Mouse (Mus musculus) 3T3-L1 (cell line): ENCODE measurements at regions not wholly inside any gene's neighbourhood (a gene's known extent, or its start where the extent isn't known, plus 50 kb on each side); places are given as distances from the start of the nearest gene placed in this dataset.

ENCODE experiments used
- DNase-seq: peaks from one replicate; pipeline ENCODE4 v3.0.0-alpha.2; 2015; ENCODE audit warnings: low read depth, low spot score

DNA sequence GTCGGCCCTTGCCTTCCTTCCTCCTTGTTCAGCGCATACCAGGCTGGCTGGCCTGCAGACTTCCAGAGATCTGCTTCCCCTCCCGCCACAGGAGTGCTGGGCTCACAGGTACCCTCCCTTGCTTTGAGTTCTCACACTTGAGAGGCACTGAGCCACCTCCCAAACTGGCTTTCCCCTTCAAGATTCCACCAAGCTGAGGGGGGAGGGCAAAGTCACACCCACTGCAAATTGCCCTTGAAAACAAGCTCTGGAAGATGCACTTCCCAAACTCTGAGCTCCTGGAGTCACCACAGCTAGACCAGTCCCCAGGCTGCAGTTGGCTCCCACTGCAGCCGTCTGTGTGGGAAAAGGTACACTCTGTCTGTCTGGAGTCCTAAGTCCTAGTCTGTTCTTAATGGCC lies 142.1 kb upstream of the Slc22a12 start:
- DNase-seq, result no peak

DNA sequence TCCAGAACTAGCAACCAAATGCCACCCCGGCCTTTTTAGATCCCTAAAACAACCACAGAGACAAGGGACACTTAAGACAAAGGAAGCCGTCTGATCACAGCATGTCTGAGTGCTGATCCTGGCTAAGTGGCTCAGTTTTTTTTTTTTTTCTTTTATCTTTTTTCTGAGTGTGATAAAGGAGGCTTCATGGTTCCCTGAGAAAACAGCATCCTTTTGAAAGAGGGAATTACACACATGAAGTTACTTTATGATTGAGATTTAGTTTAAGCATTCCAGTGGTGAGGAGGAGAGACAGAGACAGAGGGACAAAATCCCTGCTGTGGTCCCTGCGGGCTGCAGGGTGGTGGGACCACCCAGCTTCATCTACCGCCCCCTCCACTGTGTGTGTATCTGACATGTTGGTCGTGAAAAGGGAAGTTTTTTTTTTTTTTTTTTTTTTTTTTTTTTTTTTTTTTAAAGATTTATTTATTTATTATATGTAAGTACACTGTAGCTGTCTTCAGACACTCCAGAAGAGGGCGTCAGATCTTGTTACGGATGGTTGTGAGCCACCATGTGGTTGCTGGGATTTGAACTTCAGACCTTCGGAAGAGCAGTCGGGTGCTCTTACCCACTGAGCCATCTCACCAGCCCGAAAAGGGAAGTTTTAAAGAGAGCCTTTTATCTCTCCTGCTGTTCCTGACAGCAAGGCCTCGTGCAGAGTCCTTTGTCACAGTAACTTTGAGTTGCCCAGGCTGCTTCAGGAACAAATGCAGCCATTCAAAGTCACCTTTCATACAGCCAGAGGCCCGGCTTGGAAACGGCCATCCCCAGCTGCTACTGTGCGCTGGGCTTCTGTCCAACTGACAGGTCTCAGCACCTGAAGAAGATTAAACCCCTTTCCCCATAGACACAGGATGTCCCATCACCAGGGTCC lies 136.8 kb upstream of the Slc22a12 start:
- DNase-seq, result no peak

DNA sequence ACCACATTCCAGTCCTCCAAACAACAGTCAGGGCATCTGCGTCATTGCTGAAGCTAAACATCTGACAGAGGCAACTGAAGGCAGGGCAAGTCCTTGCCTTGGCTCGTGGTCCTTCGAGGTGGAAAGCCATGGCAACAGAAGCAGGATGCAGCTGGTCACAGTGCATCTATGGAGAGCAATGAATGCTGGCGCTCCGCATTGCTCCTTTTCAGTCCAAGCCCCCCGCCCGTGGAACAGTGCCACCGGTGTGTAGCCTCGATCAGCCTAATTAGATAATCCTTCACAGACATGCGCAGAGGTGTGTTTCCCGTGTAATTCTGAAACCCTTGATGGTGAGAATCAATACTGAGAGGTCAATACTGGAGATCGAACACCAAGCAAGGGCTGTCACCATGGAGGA lies 134.7 kb upstream of the Slc22a12 start:
- DNase-seq, result no peak

DNA sequence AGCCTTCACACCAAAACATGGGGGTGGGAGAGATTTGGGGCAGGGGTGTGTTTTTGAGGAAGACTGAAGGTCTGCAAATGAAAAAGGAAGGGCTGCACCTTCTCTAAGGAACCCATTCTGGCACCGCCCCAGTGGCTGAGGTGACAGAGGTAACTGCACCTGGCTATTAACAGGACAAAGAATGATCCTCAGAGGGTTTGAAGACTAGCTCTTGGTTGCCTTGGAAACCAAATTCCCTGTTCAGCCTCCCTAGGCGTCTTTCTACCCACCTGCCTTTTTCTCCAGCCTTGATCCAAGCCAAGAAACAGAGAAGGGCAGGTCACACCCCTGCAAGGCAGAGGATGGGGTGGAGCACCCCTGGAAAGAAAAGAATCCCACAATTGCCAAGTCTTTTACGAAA lies 132.8 kb upstream of the Slc22a12 start:
- DNase-seq, result no peak

DNA sequence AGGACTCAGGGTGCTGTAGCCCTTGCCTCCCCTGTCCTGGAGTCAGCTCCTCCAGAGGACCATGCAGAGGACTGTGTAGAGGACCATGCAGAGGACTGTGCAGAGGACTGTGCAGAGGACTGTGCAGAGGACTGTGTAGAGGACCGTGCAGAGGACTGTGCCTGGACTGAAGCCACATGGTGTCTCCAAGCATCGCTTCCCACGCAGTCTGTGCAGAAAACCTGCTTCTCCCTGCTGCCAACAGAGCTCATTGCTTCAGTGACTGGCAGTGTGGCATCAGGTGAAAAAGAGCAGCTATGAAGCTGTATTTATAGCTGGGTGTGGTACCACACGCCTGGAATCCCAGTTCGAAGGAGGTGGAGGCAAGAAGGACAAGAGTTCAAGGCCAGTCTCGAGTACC lies 128.9 kb upstream of the Slc22a12 start:
- no peak for DNase-seq

DNA sequence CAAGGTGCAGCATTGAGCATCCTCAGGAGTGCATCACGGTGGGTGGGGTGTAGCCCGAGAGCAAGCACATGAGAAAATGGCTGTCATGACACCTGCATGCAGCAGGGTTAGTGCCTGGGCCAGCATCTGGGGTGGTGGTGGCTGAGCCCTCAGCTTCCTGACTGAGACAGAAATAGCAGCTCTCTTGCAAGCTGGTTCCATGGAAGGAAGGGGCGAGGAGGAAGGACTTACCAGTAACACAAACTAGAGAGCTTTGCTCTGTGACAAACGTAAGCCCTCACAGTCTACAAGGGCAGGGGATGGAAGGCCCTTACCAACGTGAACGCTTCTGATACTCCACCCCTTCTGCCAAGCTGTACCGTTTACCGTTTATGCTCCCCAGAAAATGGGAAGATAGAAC lies 127.0 kb upstream of the Slc22a12 start:
- no peak for DNase-seq

DNA sequence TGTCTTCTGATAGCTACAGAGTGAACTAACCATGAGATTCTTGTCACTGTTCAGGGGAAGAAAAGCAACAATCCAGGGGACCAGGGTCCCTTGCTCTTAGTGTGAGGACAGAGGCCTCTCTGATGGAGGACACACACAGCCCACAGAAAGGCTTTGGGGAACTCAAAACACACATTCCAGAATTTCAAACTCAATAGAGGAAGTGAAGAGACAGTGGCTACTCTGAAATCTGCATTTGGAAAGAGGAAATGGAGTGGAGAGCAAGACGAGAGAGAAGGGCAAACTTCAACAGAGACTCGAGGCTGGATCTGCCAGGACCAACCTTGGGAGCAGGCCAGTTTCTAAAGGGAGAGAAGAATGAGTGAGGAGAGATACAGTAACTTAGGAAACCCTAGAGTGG lies 125.7 kb upstream of the Slc22a12 start:
- no peak for DNase-seq

DNA sequence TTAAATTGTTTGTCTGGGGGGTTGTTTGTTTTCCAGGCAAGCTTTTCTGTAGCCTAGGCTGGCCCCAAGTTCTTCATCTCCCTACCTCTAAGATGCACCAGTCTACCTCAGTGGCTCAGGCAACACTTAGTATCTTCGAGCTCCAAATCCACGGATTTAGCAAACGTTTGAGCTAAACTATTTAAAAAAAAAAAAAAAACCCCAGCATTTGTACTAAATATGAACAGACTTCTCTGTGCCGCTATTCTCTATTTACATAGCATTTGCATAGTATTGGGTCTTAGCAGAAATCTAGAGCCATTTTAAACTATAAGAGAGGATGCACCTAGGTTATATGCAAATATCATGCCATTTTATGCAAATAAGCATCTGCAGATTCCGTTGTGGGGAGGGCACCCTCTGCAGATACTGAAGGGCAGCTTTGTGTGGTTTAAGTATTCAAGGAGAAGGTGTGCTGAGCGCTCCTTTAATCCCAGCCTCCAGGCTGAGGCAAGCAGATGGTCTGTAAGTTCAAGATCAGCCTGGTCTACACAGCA lies 123.4 kb upstream of the Slc22a12 start:
- DNase-seq, result no peak

DNA sequence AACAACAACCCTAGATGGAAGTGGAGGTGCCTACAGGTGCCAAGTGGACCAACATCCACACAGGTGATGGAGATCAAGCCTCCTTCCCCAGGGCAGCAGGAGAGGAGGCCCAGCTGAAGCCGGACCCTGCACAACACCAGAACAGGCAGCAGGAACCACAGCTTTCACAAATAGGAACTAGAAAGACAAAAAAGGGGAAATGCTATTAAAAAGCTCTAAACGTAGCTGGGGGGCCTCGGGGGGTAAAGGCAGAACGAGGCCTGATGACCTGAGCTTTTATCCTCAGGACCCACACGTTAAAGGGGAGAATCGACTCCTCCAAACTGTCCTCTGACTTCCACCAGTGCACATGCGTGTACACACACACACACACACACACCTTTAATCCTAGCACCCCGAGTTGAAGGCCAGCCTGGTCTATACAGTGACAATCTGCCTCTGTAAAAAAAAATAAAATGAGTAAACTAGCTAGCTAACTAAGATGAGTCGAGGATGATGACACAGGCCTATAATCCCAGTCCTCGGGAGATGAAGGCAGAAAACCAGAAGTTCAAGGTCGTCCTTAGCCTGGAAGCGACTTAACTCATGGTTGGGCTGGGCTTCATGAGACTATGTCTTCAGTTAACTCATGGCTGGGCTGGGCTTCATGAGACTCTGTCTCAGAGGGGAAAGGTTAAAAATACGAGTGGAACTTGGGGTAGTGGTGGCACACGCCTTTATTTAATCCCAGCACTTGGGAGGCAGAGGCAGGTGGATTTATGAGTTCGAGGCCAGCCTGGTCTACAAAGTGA lies 122.6 kb upstream of the Slc22a12 start:
- peak; percentile 14 for DNase-seq

DNA sequence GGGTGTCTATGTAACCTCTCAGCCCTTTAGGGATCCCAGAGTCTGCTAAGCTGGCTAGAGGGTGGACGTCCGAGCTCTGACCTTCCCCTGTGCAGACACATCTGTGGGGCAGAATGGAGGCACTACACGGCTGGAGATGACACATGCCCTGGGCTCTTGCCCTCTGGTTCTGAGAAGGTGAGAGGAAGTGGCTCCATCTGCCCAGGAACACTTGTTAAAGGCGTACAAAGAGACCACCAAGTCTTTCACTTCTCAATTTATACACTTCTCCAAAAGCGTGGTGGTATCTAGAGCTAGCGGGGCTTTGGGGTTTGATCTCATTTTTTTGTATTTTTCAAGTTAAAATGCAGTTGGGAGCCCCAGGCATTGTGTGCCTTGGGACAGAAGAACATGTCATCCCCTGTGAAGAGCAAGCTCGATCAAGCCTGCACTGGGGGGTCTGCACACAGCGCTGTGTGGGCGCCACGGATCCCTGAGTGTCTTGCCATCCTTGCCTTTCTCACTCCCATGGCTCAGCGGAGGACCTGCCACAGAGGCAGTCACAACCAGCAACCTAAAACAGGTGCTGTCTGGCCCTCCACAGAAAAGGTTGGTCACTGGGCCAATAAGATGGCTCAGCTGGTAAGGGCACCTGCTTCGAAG lies 121.6 kb upstream of the Slc22a12 start:
- DNase-seq, result no peak

DNA sequence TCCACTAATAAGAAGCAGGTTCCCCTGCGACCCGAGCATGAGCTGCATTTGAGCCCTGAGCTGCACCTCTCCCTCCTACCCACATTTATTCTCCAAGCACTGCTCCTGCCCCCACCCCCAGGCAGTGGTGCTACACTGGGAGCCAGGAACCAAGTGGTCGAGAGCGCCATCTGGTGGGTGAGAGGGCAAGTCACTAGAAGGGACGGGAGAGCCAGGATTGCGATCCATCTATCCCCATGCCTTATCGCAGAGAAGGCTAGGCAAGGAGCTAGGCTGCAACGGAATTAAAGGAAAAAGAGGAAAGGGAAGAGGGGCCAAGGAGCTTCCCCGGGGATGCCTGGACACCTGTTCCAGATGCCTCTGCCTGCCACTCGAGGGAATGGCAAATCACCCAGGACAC lies 120.6 kb upstream of the Slc22a12 start:
- peak; percentile 78 for DNase-seq

DNA sequence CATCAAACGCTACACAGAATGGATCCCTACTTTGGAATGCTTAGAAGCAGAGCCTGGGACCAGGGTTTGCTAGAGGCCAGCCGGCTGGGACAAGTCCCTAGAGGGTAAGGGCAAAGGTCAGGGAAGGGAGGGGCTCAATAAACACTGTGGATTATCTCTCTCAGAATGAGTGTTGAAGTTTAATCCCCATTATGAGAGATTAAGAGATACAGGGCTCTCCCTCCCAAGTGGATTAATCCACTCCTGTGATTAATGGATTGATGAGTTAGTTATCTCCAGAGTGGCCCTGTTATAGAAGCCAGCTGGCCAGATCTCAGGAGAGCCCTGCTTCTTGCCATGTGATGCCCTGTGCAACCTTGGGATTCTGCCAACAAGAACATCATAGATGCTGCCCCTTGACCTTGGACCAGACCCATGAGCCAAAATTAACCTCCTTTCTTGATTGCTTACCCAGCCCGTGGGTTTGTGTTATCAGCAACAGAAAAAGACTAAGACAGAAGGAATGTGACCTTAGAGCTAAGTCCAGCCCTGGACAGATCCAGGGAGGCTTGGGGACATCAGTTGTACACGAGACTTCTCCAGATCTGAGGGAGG lies 119.6 kb upstream of the Slc22a12 start:
- peak; percentile 14 for DNase-seq

DNA sequence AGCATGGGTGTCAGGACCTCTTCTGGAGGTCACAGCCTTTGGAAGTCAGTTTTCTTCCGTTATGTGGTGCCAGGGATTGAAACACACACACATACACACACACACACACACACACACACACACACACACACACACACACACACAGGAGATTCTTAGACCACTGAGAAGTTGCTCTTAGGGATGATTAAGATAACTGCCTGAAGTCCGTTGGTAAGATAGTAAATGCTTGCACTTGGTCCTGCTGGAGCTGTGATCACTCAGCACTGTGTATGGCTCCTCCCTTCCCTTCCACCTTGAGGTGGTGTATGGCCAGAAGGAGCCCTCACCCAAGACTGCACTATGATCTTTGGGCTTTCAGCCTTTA lies 118.7 kb upstream of the Slc22a12 start:
- DNase-seq, result no peak

DNA sequence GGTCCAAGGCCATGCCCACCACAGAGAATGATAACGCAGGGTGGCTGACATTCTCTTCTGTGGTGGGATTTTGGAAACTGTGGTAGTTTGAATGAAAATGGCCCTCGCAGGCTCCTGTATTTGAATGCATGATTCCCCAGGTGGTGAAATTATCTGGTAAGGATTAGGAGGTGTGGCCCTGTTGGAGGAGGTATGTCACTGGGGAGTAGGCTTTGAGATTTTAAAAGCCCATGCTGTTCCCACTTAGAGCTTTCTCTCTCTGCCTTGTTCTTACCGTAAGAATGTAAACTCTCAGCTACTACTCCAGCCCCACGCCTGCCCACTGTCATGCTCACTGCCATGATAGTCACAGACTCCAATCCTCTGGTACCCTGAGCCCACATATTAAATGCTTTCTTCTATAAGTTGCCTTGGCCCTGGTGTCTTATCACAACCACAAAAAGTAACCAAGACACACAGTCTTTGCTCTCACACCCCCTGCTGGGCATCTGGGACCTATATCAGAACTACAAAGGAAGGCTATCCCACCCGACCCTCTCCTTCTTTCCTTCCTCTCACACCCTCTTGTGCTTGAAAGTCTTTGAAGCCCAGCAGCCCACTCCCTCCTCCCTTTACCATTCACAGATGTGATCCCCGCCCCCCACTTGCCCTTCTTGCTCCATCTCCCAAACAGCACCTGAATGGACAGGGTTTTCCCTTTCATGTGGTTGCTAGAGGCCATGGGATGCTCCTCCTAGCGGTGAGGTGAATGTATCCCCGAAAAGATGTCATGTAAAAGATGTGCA lies 118.1 kb upstream of the Slc22a12 start:
- DNase-seq, result no peak

DNA sequence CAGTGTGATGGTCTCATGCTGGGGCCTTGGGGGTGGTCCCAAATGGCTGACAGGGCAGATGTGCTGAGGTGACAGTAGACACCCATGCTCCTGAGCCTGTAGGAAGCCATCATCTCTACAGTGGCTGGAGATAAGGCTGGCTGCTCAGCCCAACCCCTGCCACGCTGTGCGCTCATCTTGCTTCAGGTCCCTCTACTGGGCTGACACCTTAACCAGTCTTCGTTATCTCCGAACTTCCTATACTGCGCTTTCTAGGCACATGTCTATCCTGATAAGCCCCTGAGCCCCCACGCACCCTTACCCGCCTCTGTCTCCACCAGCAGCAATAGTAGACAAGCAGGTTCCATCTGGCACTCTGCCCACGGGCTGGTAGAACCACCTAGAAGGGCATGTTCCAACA lies 117.3 kb upstream of the Slc22a12 start:
- no peak for DNase-seq

DNA sequence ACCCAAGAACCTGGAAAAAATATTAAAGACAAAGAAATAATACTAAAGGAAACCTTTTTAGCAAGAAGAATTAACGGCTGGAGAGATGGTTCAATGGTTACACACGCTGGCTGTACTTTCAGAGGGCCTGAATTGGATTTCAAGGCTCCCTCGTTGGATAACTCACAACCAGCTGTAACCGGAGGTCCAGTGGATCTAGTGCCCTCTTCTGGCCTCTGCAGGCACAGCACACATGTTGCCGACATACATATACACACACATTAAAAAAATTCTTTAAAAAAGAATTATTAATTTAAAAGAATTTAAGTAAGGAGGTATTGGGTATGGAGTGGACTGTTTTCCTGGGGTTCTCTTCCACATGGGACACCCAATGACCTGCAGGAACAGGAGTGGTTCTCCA lies 111.7 kb upstream of the Slc22a12 start:
- no peak for DNase-seq

DNA sequence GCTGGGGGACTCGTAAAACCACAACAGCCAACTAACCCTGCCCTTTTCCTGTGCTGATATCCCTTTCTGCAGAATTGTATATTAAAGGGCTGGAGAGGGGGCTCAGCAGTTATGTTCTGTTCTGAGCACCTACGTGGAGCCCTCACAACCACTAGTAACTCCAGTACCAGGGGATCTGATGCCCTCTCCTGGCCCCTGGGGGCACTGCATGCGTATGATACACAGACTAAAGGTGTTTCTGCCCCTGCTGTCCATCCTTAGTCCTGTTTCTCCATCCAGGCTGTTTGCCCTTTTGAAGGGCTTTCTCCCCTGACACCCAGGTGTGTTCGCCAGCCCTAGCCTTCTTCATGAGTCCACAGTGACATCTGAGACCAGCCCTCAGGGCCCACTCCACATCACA lies 109.9 kb upstream of the Slc22a12 start:
- DNase-seq, result peak; percentile 18

DNA sequence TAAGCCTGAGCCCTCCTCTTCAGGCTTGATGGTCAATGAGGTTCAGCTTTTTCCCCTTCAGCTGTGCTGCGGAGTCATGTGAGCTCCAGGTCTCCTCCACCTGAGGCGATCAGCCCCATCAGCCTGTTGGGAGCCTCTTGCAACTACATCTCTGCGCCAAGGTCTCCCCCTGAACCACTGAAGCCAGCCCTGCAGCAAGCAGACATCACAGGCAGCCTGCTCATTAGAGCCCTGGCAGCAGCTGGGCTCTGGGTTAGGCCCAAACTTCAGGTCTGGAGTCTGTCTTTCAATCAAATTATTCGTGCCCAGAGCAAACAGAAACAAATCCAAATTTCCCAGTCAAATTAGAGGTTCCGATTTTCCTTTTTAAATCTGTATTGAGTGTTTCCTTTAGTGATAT lies 108.4 kb upstream of the Slc22a12 start:
- DNase-seq, result no peak

DNA sequence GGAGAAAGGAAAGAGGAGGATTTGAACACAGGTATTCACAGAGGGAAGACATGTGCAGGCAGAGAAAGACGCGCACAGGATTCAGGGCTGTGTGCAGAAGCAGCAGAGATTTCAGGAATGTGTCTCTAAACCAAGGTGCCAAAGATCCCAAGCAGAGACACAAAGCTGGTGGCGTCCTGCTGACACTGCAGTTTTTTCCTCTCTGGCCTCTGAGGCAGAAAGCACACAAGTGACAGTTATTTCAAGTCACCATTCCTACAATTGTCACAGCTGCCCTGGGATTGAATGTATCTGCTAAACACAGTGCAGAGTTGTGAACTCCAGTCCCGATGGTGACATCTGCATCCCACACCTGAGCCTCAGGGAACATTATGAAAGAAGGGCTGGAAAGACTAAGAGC lies 107.1 kb upstream of the Slc22a12 start:
- no peak for DNase-seq

DNA sequence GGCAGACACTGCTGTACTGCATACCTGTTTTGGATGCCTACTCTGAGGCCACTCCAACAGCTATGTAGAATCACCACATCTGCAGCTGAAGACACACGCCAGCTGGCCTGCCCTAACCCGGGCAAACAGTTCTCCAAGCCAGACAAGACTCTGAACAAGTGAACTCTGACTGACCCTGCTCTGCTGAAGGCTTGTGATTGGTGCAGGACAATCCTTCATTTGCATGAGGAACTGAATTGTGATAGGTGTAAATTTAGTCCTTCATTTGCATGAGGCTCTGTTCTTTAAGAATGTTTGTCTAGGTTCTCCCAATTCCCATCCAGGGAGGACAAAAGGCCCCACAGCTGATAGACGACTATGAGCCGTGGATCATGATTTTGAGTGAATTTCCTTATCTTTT lies 104.9 kb upstream of the Slc22a12 start:
- no peak for DNase-seq

DNA sequence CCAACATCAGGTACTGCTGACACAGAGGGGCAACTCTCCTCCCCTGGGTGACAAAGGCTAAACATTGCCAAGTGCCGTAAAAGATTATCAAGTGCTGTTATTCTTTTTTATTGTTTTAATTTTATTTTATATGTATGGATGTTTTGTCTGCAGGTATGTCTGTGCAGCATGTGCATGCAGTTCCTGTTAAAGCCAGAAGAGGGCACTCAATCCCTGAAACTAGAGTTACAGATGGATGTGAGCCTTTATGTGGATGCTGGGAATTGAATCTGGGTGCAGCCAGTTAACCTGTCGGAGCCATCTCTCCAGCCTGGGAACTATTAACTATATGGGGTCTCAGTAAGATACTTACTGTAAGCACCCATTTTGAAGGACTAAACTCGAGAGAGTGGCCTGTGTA lies 104.4 kb upstream of the Slc22a12 start:
- DNase-seq, result no peak
